Mouse (Mus musculus): ENCODE data around the gene Kdm5b. TPM values are rescaled to one million over a fixed set of nuclear protein-coding genes. Genes with fewer than 3 reads are reported as not detected.
"Not testable (repeated sequence)": the region's sequence is repeated elsewhere in the genome, so short reads cannot be mapped to it uniquely, and the experiment has no call there.

Kdm5b gene
- polyA plus RNA-seq, 1 experiment from 2014 or later = 98.7 TPM

DNA sequence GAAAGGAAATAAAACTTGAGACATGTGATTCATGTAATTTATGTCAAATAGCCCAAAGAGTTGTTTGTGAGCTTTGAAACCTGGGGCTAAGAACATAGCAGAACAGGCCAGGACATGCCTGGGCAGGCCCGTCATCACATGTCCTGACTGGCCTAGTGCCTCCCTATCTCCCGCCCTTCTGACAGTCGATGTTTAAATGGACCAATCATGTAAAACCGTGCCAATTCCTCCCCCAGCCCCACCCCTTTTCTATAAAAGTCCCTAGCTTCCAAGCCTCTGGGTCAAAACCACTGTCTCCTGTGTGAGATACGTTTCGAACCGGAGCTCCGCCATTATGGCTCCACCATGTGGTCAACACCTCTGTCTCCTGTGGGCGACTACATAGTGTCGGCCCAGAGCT is 26.3 kb upstream of the Kdm5b start:
- not testable (repeated sequence) for H3K4me1 ChIP-seq (ENCODE audit: control insufficient read depth, insufficient read depth, low read length); ATAC-seq (ENCODE audit: insufficient read depth, low FRiP score, low TSS enrichment); H3K27ac ChIP-seq (ENCODE audit: low read depth, low read length); H3K4me3 ChIP-seq (ENCODE audit: low read depth, low read length); H3K27me3 ChIP-seq (ENCODE audit: control insufficient read depth, insufficient read depth, low read length); H3K36me3 ChIP-seq (ENCODE audit: control insufficient read depth, insufficient read depth, low read length); H3K4me2 ChIP-seq (ENCODE audit: low read depth); H3K9ac ChIP-seq (ENCODE audit: low read length); H3K9me3 ChIP-seq (ENCODE audit: control insufficient read depth, low read length); DNase-seq (ENCODE audit: low spot score)
- 88% methylated on average over 10 of the region's 10 CpGs for WGBS

DNA sequence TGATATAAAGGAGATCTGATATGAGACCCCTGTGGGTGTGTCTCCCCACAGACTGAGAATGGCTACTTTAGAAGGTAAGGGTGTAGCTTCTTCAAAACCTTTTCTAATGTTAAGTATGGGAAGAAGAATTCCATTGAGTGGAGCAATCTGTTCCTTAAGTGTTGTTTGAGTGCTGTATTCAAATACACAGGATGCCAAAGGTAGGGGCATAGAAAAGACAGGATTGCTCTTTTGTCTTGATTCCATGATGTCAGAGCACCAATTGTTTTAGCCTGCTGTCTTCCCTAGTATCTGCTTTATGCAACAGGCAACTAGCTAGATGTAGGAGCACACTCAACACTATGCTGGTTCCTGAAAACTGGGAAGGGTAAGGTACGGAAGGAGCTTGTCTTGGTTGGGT is 24.9 kb upstream of the Kdm5b start:
- Histone ChIP-seq H3K4me2 (ENCODE audit: low read depth) (no peak overlapping the region), H3K27me3 (ENCODE audit: control insufficient read depth, insufficient read depth, low read length) (no peaks in the 10 kb centered on the region), H3K4me1 (ENCODE audit: control insufficient read depth, insufficient read depth, low read length) (no peaks in the 10 kb centered on the region), H3K9me3 (ENCODE audit: control insufficient read depth, low read length) (no peaks in the 10 kb centered on the region), H3K4me3 (ENCODE audit: low read depth, low read length) (no peak overlapping the region), H3K9ac (ENCODE audit: low read length) (no peak overlapping the region), H3K27ac (ENCODE audit: low read depth, low read length) (no peak overlapping the region), H3K36me3 (ENCODE audit: control insufficient read depth, insufficient read depth, low read length) (no peaks in the 10 kb centered on the region)
- no peak for ATAC-seq (ENCODE audit: insufficient read depth, low FRiP score, low TSS enrichment)
- no peak for DNase-seq (ENCODE audit: low spot score)
- 93% methylated on average over 1 of the region's 1 CpGs for WGBS

DNA sequence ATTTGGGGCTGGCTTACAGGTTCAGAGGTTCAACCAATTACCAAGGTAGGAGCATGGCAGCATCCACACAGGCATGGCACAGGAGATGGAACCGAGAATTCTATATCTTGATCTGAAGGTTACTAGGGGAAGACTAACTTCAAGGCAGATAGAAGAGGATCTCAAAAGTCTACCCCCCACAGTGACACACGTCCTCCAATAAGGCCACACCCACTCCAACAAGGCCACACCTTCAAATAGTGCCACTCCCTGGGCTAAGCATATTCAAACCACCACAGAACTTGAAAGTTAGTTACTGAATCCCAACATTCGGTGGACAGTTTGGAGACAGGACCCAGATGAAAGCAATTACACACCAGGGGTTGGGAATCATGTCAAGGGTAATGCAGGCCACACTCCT is 24.5 kb upstream of the Kdm5b start:
- H3K27me3 ChIP-seq (ENCODE audit: control insufficient read depth, insufficient read depth, low read length) = no peaks in the 10 kb centered on the region
- H3K4me1 ChIP-seq (ENCODE audit: control insufficient read depth, insufficient read depth, low read length) = no peaks in the 10 kb centered on the region
- no peak for DNase-seq (ENCODE audit: low spot score)
- H3K4me3 ChIP-seq (ENCODE audit: low read depth, low read length) = no peak overlapping the region
- no peak overlapping the region for H3K27ac ChIP-seq (ENCODE audit: low read depth, low read length)
- ATAC-seq (ENCODE audit: insufficient read depth, low FRiP score, low TSS enrichment) = no peak
- H3K9me3 ChIP-seq (ENCODE audit: control insufficient read depth, low read length) = no peaks in the 10 kb centered on the region
- no peak overlapping the region for H3K9ac ChIP-seq (ENCODE audit: low read length)
- H3K4me2 ChIP-seq (ENCODE audit: low read depth) = no peak overlapping the region
- WGBS = 76% methylated on average over 3 of the region's 3 CpGs
- no peaks in the 10 kb centered on the region for H3K36me3 ChIP-seq (ENCODE audit: control insufficient read depth, insufficient read depth, low read length)

DNA sequence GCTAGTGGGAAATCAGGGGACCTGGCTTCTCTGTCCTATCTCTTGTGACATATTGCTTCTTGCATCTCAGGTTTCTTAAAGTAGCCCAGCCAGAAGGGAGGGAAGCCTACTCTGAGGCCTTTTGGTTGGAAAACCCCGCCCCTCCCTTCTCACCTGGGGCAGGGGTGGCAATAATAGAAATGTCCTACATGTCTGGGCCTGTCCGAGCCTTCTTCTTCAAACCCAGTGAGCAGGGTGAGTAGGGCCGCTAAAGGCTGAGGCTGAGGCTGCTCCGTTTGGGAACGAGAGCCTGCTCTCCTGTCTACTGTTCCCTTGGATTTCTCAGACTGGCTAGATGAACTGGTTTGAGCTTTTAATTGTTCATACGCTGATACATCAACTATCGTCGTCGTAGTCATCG is 19.4 kb upstream of the Kdm5b start:
- H3K27me3 ChIP-seq (ENCODE audit: control insufficient read depth, insufficient read depth, low read length) = no peaks in the 10 kb centered on the region
- H3K9me3 ChIP-seq (ENCODE audit: control insufficient read depth, low read length) = no peaks in the 10 kb centered on the region; the same call in 1 of the 2 replicates
- no peak overlapping the region for H3K4me3 ChIP-seq (ENCODE audit: low read depth, low read length)
- no peak overlapping the region for H3K9ac ChIP-seq (ENCODE audit: low read length)
- no peaks in the 10 kb centered on the region for H3K36me3 ChIP-seq (ENCODE audit: control insufficient read depth, insufficient read depth, low read length)
- H3K4me1 ChIP-seq (ENCODE audit: control insufficient read depth, insufficient read depth, low read length) = no peaks in the 10 kb centered on the region
- DNase-seq (ENCODE audit: low spot score) (no peak), ATAC-seq (ENCODE audit: insufficient read depth, low FRiP score, low TSS enrichment) (no peak)
- no peak overlapping the region for H3K4me2 ChIP-seq (ENCODE audit: low read depth)
- WGBS = 93% methylated on average over 10 of the region's 10 CpGs
- no peak overlapping the region for H3K27ac ChIP-seq (ENCODE audit: low read depth, low read length)

DNA sequence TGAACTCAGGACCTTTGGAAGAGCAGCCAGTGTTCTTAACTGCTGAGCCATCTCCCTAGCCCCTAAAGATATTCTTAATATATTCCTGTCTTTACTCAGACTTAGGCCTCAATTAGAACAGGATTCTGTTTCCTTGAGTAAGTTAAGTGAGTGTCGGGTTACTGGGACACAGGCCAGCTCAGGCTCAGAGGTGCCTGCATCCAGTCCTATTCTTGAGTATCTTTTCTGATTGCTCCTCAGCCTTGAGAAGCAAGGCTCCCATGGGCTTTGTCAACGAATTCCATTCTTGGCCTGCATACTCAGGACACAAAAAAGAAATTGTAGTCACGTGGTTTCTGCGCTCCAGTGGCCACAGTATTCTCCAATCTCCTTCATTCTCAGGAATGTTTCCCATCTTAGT is 11.7 kb upstream of the Kdm5b start:
- H3K9me3 ChIP-seq (ENCODE audit: control insufficient read depth, low read length) = no peaks in the 10 kb centered on the region; the same call in 1 of the 2 replicates
- ATAC-seq (ENCODE audit: insufficient read depth, low FRiP score, low TSS enrichment) (no peak), DNase-seq (ENCODE audit: low spot score) (no peak)
- 81% methylated on average over 4 of the region's 4 CpGs for WGBS
- no peak overlapping the region for H3K4me3 ChIP-seq (ENCODE audit: low read depth, low read length)
- no peaks in the 10 kb centered on the region for H3K4me1 ChIP-seq (ENCODE audit: control insufficient read depth, insufficient read depth, low read length)
- H3K36me3 ChIP-seq (ENCODE audit: control insufficient read depth, insufficient read depth, low read length) = no peaks in the 10 kb centered on the region
- H3K4me2 ChIP-seq (ENCODE audit: low read depth) = no peak overlapping the region
- no peaks in the 10 kb centered on the region for H3K27me3 ChIP-seq (ENCODE audit: control insufficient read depth, insufficient read depth, low read length)
- no peak overlapping the region for H3K9ac ChIP-seq (ENCODE audit: low read length)
- no peak overlapping the region for H3K27ac ChIP-seq (ENCODE audit: low read depth, low read length)

DNA sequence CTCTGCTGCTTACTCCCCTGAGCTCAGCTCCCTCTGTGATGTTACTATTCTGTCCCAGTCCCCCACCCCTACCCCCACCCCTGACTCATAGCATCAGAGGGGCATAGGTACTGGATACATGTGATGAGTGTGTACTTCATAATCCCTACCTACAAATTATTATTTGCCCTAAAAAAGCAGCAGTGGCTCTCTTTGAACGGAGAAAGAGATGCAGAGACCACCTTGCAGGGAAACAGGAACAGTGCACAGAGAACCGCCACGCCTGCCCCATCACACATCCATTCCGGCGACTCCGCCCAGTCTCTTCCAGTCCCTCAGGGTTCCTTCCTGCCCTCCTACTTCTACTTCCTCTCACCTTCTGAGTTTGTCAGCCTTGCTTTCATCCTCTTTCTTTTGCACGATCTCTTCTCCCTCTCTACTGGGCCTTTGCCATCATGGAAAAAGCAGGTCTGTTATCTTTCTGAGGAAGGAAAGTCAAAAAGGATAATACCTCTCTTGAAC is 10.3 kb upstream of the Kdm5b start, which contains the start of gene Mgat4e:
Mgat4e (minus strand) TSS at position 51 of the 501 bp plus-strand sequence.
- no peak for DNase-seq (ENCODE audit: low spot score)
- whole genome bisulfite sequencing = 49% methylated on average over 7 of the region's 7 CpGs
- H3K27me3 ChIP-seq (ENCODE audit: control insufficient read depth, insufficient read depth, low read length) = no peaks in the 10 kb centered on the region
- no peak within 1 kb of the TSS for H3K4me2 ChIP-seq (ENCODE audit: low read depth)
- H3K27ac ChIP-seq (ENCODE audit: low read depth, low read length) = no peak within 1 kb of the TSS
- H3K4me1 ChIP-seq (ENCODE audit: control insufficient read depth, insufficient read depth, low read length) = no peaks in the 10 kb centered on the region
- no peak within 1 kb of the TSS for H3K9ac ChIP-seq (ENCODE audit: low read length)
- no peaks in the 10 kb centered on the region; the same call in 1 of the 2 replicates for H3K9me3 ChIP-seq (ENCODE audit: control insufficient read depth, low read length)
- ATAC-seq (ENCODE audit: insufficient read depth, low FRiP score, low TSS enrichment) = no peak
- no peak within 1 kb of the TSS for H3K4me3 ChIP-seq (ENCODE audit: low read depth, low read length)
- no peaks in the 10 kb centered on the region for H3K36me3 ChIP-seq (ENCODE audit: control insufficient read depth, insufficient read depth, low read length)

DNA sequence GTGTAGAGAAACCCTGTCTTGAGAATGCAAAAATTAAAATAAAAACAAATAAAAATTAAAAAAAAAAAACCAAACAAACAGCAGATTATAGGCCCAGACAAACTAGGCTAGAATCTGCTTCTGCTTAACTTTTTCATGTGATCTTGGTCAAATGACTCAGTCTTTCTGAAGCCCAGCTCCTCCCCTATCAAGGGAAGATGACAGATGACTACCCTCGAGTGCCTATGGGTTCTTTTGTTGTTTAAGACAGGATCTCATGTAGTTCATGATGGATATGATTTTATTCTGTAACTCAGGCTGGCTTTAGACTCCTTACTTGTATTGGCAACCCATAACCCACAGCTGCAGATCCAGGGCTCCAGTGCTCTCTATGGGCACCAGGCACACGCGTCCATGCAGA is 8.1 kb upstream of the Kdm5b start:
- H3K27ac ChIP-seq (ENCODE audit: low read depth, low read length) = no peak overlapping the region
- H3K9me3 ChIP-seq (ENCODE audit: control insufficient read depth, low read length) = no peaks in the 10 kb centered on the region
- ATAC-seq (ENCODE audit: insufficient read depth, low FRiP score, low TSS enrichment) = no peak
- H3K4me2 ChIP-seq (ENCODE audit: low read depth) = no peak overlapping the region
- WGBS = 85% methylated on average over 3 of the region's 3 CpGs
- no peak overlapping the region for H3K9ac ChIP-seq (ENCODE audit: low read length)
- H3K4me3 ChIP-seq (ENCODE audit: low read depth, low read length) = no peak overlapping the region
- no peaks in the 10 kb centered on the region for H3K36me3 ChIP-seq (ENCODE audit: control insufficient read depth, insufficient read depth, low read length)
- DNase-seq (ENCODE audit: low spot score) = no peak
- no peaks in the 10 kb centered on the region for H3K27me3 ChIP-seq (ENCODE audit: control insufficient read depth, insufficient read depth, low read length)
- H3K4me1 ChIP-seq (ENCODE audit: control insufficient read depth, insufficient read depth, low read length) = peaks cover 9% of the 10 kb centered on the region; the same call in 1 of the 2 replicates

DNA sequence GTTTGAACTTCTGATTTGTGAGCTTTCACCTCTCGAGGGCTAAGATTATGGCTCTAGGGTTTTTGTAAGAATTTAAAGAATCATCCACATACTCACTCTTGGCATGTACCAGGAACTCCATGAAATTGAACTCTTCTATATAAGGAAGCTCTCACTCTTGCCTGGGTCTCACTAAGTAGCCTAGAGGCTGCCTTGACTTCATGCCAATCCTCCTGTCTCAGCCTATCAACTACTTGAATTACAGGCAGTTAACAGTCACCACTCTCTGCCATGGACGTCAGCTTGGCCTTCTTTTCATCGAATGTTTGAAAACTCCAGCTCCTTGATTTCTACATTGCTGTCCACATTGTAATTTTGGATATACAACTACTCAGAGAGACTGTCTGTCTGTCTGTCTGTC is 7.6 kb upstream of the Kdm5b start:
- Histone ChIP-seq H3K4me3 (ENCODE audit: low read depth, low read length) (no peak overlapping the region), H3K27ac (ENCODE audit: low read depth, low read length) (no peak overlapping the region), H3K4me1 (ENCODE audit: control insufficient read depth, insufficient read depth, low read length) (peaks cover 9% of the 10 kb centered on the region; the same call in 1 of the 2 replicates), H3K4me2 (ENCODE audit: low read depth) (no peak overlapping the region), H3K9me3 (ENCODE audit: control insufficient read depth, low read length) (no peaks in the 10 kb centered on the region), H3K36me3 (ENCODE audit: control insufficient read depth, insufficient read depth, low read length) (no peaks in the 10 kb centered on the region), H3K9ac (ENCODE audit: low read length) (no peak overlapping the region), H3K27me3 (ENCODE audit: control insufficient read depth, insufficient read depth, low read length) (no peaks in the 10 kb centered on the region)
- WGBS = 69% methylated on average over 3 of the region's 3 CpGs
- no peak for DNase-seq (ENCODE audit: low spot score)
- ATAC-seq (ENCODE audit: insufficient read depth, low FRiP score, low TSS enrichment) = no peak

DNA sequence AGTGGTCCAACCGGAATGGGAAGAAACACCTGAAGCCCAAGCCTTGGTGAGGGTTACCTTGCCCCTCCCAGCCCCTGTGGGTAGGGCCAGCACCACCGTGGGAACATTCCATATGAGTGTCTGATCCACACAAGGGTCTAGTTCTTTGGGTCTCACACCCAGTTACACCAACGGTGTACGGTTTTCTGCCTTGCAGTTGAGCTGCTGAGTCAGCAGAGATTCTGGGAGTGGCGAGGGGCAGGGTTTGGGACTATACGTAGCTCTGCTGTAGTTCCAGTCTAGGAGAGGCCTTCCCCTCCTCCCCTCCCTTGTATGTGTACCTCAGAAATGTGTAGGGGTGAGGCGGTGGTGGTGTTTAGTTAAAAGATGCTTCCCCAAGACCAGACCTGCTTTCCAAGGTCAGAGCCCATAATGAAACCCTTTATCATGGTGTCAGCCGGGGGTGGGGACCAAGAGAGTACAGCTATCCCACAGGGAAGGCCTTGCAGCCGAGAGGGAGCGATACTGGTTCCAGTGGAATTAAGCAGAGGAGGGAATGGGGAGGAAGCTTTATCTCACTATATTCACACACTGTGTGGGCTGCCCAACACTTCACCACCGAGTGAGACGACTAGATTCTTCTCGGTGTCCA is 4.6 kb upstream of the Kdm5b start:
- no peak for ATAC-seq (ENCODE audit: insufficient read depth, low FRiP score, low TSS enrichment)

More for the DNA sequence above, 4.6 kb upstream of the Kdm5b start:
- peak overlapping the region; percentile 66; the same call in 1 of the 2 replicates for H3K4me3 ChIP-seq (ENCODE audit: low read depth, low read length)
- no peak overlapping the region for H3K9ac ChIP-seq (ENCODE audit: low read length)
- no peaks in the 10 kb centered on the region for H3K9me3 ChIP-seq (ENCODE audit: control insufficient read depth, low read length)
- H3K4me2 ChIP-seq (ENCODE audit: low read depth) = peak overlapping the region; percentile 81
- WGBS = 30% methylated on average over 13 of the region's 13 CpGs
- no peak for DNase-seq (ENCODE audit: low spot score)
- H3K36me3 ChIP-seq (ENCODE audit: control insufficient read depth, insufficient read depth, low read length) = no peaks in the 10 kb centered on the region
- peaks cover 9% of the 10 kb centered on the region; the same call in 1 of the 2 replicates for H3K4me1 ChIP-seq (ENCODE audit: control insufficient read depth, insufficient read depth, low read length)
- H3K27me3 ChIP-seq (ENCODE audit: control insufficient read depth, insufficient read depth, low read length) = no peaks in the 10 kb centered on the region
- H3K27ac ChIP-seq (ENCODE audit: low read depth, low read length) = no peak overlapping the region
